Mouse (Mus musculus): ENCODE measurements around the gene Pclo. TPM values are rescaled to one million over a fixed set of nuclear protein-coding genes. Genes with fewer than 3 reads are reported as not detected.

Gene Pclo
- polyA plus RNA-seq, 1 experiment from 2014 or later, result 2.8 TPM

DNA sequence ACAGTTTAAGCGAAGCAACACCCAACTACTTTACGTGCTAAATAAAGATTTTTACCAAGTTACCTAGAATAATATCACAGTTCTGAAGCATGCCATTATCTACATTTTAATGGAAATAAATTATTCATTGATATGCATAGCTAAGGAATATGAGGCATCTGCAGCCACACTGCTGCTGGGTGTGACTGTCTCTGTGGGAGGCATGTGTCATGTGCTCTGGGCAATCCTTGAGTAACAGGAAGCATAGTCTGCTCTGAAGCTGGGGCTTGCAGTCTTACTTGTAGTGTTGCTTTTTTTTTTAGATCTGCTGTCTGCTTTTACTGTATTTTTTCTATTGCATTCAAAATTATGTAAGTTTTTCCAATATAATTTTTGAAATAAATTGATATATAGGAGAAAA, 17.2 kb downstream of the Pclo start:
- no peaks in the 10 kb centered on the region for H3K4me1 ChIP-seq (ENCODE audit: control insufficient read depth, insufficient read depth, low read length)
- ATAC-seq (ENCODE audit: insufficient read depth, low FRiP score, low TSS enrichment) (no peak), DNase-seq (ENCODE audit: low spot score) (no peak)
- no peaks in the 10 kb centered on the region for H3K36me3 ChIP-seq (ENCODE audit: control insufficient read depth, insufficient read depth, low read length)
- H3K4me3 ChIP-seq (ENCODE audit: low read depth, low read length), result no peak overlapping the region
- no peak overlapping the region for H3K9ac ChIP-seq (ENCODE audit: low read length)
- WGBS, result 88% methylated on average over 2 of the region's 2 CpGs
- H3K27ac ChIP-seq (ENCODE audit: low read depth, low read length), result no peak overlapping the region
- H3K27me3 ChIP-seq (ENCODE audit: control insufficient read depth, insufficient read depth, low read length), result no peaks in the 10 kb centered on the region
- H3K9me3 ChIP-seq (ENCODE audit: control insufficient read depth, low read length), result no peaks in the 10 kb centered on the region
- H3K4me2 ChIP-seq (ENCODE audit: low read depth), result no peak overlapping the region

- Histone ChIP-seq H3K27me3 (ENCODE audit: control insufficient read depth, insufficient read depth, low read length) (no peaks in the 10 kb centered on the region), H3K36me3 (ENCODE audit: control insufficient read depth, insufficient read depth, low read length) (no peaks in the 10 kb centered on the region), H3K27ac (ENCODE audit: low read depth, low read length) (no peak overlapping the region), H3K4me3 (ENCODE audit: low read depth, low read length) (no peak overlapping the region), H3K9ac (ENCODE audit: low read length) (no peak overlapping the region), H3K4me2 (ENCODE audit: low read depth) (no peak overlapping the region), H3K4me1 (ENCODE audit: control insufficient read depth, insufficient read depth, low read length) (no peaks in the 10 kb centered on the region), H3K9me3 (ENCODE audit: control insufficient read depth, low read length) (no peaks in the 10 kb centered on the region)
- DNase-seq (ENCODE audit: low spot score) (no peak), ATAC-seq (ENCODE audit: insufficient read depth, low FRiP score, low TSS enrichment) (no peak)
- WGBS, result 76% methylated on average over 6 of the region's 6 CpGs
These were observed 24.6 kb downstream of the Pclo start for GRCm38 (mm10) chr5:14539346-14539745.

- Histone ChIP-seq H3K27ac (ENCODE audit: low read depth, low read length) (no peak overlapping the region), H3K27me3 (ENCODE audit: control insufficient read depth, insufficient read depth, low read length) (no peaks in the 10 kb centered on the region), H3K36me3 (ENCODE audit: control insufficient read depth, insufficient read depth, low read length) (no peaks in the 10 kb centered on the region), H3K9me3 (ENCODE audit: control insufficient read depth, low read length) (no peaks in the 10 kb centered on the region), H3K4me2 (ENCODE audit: low read depth) (no peak overlapping the region), H3K9ac (ENCODE audit: low read length) (no peak overlapping the region), H3K4me1 (ENCODE audit: control insufficient read depth, insufficient read depth, low read length) (no peaks in the 10 kb centered on the region), H3K4me3 (ENCODE audit: low read depth, low read length) (no peak overlapping the region)
- no peak for ATAC-seq (ENCODE audit: insufficient read depth, low FRiP score, low TSS enrichment)
- WGBS, result 76% methylated on average over 13 of the region's 13 CpGs
- DNase-seq (ENCODE audit: low spot score), result no peak
These were observed 25.4 kb downstream of the Pclo start for GRCm38 (mm10) chr5:14539961-14540627.

DNA sequence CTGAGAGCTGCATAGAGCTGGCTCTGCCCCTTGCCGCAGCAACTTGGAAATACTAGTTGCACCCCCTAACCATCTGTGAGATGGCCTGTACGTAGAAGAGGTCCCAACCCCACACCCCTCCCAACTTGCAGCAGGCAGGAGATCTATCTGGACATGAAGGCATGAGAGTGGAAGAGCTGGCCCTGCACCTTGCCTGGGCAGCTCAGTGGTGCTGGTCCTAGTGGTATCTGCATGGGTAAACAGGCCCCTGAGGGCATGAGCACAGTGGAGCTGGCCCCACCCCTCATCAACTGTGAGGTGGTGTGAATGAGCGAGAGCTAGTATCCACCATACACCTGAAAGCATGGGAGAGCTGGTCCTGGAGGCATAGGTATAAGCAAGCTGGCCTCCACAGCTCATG, 60.9 kb downstream of the Pclo start:
- Histone ChIP-seq H3K27me3 (ENCODE audit: control insufficient read depth, insufficient read depth, low read length) (no peaks in the 10 kb centered on the region), H3K27ac (ENCODE audit: low read depth, low read length) (no peak overlapping the region), H3K4me1 (ENCODE audit: control insufficient read depth, insufficient read depth, low read length) (no peaks in the 10 kb centered on the region), H3K9ac (ENCODE audit: low read length) (no peak overlapping the region), H3K4me2 (ENCODE audit: low read depth) (no peak overlapping the region), H3K4me3 (ENCODE audit: low read depth, low read length) (no peak overlapping the region), H3K9me3 (ENCODE audit: control insufficient read depth, low read length) (no peaks in the 10 kb centered on the region), H3K36me3 (ENCODE audit: control insufficient read depth, insufficient read depth, low read length) (no peaks in the 10 kb centered on the region)
- DNase-seq (ENCODE audit: low spot score), result no peak
- WGBS, result 89% methylated on average over 3 of the region's 3 CpGs
- no peak for ATAC-seq (ENCODE audit: insufficient read depth, low FRiP score, low TSS enrichment)

DNA sequence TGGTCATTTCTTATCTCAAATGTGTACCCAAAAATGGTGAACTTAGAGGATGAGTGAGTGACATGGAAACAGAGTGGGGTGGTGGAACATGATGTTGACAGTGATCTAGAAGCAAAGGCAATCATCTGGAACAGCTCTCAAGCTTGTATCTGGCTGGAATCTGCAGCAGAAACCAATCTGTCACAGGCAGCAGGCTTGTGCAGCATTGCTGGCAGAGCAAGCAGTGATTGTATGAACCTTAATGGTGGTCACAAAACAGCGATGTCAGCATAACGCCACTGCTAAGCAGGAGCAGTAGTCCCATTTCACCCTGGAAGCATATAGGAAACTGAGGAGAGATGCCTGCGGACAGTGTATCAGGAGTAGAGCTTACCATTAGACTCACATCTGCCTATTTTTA, 76.8 kb downstream of the Pclo start:
- no peaks in the 10 kb centered on the region for H3K27me3 ChIP-seq (ENCODE audit: control insufficient read depth, insufficient read depth, low read length)
- no peak overlapping the region for H3K9ac ChIP-seq (ENCODE audit: low read length)
- 81% methylated on average over 3 of the region's 3 CpGs for WGBS
- no peak for ATAC-seq (ENCODE audit: insufficient read depth, low FRiP score, low TSS enrichment)
- no peak for DNase-seq (ENCODE audit: low spot score)
- H3K36me3 ChIP-seq (ENCODE audit: control insufficient read depth, insufficient read depth, low read length), result no peaks in the 10 kb centered on the region
- H3K27ac ChIP-seq (ENCODE audit: low read depth, low read length), result no peak overlapping the region
- H3K4me2 ChIP-seq (ENCODE audit: low read depth), result no peak overlapping the region
- H3K9me3 ChIP-seq (ENCODE audit: control insufficient read depth, low read length), result no peaks in the 10 kb centered on the region
- no peak overlapping the region for H3K4me3 ChIP-seq (ENCODE audit: low read depth, low read length)
- H3K4me1 ChIP-seq (ENCODE audit: control insufficient read depth, insufficient read depth, low read length), result no peaks in the 10 kb centered on the region

- no peak for DNase-seq (ENCODE audit: low spot score)
- H3K27ac ChIP-seq (ENCODE audit: low read depth, low read length), result no peak overlapping the region
- H3K4me2 ChIP-seq (ENCODE audit: low read depth), result no peak overlapping the region
- no peaks in the 10 kb centered on the region for H3K4me1 ChIP-seq (ENCODE audit: control insufficient read depth, insufficient read depth, low read length)
- H3K9ac ChIP-seq (ENCODE audit: low read length), result no peak overlapping the region
- no peak for ATAC-seq (ENCODE audit: insufficient read depth, low FRiP score, low TSS enrichment)
- H3K27me3 ChIP-seq (ENCODE audit: control insufficient read depth, insufficient read depth, low read length), result no peaks in the 10 kb centered on the region
- H3K36me3 ChIP-seq (ENCODE audit: control insufficient read depth, insufficient read depth, low read length), result no peaks in the 10 kb centered on the region
- no peaks in the 10 kb centered on the region for H3K9me3 ChIP-seq (ENCODE audit: control insufficient read depth, low read length)
- H3K4me3 ChIP-seq (ENCODE audit: low read depth, low read length), result no peak overlapping the region
- whole genome bisulfite sequencing, result 73% methylated on average over 2 of the region's 2 CpGs
These were observed 80.8 kb downstream of the Pclo start for GRCm38 (mm10) chr5:14595426-14596013.

DNA sequence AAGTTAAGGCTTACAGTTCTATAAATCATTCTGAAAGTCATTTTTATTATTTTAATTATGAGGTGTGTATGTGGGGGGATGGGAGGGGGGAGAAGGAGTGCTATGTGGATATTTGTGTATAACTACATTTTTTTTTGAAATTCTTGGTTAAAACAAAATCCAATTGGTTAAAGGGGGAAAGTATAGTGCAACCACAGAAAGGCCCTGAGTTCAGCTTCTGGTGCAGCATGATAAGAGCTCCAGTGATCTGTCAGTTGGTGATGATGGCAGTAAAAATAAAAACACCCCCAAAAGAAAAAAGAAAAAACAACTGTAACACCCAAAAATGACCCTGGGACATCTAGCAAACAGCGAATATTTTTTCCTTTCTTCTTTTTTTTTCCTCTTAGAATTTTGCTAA, 93.6 kb downstream of the Pclo start:
- H3K4me2 ChIP-seq (ENCODE audit: low read depth), result no peak overlapping the region
- H3K4me1 ChIP-seq (ENCODE audit: control insufficient read depth, insufficient read depth, low read length), result no peaks in the 10 kb centered on the region
- DNase-seq (ENCODE audit: low spot score) (no peak), ATAC-seq (ENCODE audit: insufficient read depth, low FRiP score, low TSS enrichment) (no peak)
- no peak overlapping the region for H3K4me3 ChIP-seq (ENCODE audit: low read depth, low read length)
- H3K36me3 ChIP-seq (ENCODE audit: control insufficient read depth, insufficient read depth, low read length), result no peaks in the 10 kb centered on the region
- no peaks in the 10 kb centered on the region for H3K9me3 ChIP-seq (ENCODE audit: control insufficient read depth, low read length)
- H3K27ac ChIP-seq (ENCODE audit: low read depth, low read length), result no peak overlapping the region
- 68% methylated on average over 1 of the region's 1 CpGs for WGBS
- no peak overlapping the region for H3K9ac ChIP-seq (ENCODE audit: low read length)
- no peaks in the 10 kb centered on the region for H3K27me3 ChIP-seq (ENCODE audit: control insufficient read depth, insufficient read depth, low read length)

GRCm38 (mm10) chr5:14621146-14621545, 106.4 kb downstream of the Pclo start:
- 84% methylated on average over 7 of the region's 7 CpGs for WGBS

GRCm38 (mm10) chr5:14623360-14623759, 108.6 kb downstream of the Pclo start:
- no peaks in the 10 kb centered on the region for H3K9me3 ChIP-seq (ENCODE audit: control insufficient read depth, low read length)
- no peak overlapping the region for H3K27ac ChIP-seq (ENCODE audit: low read depth, low read length)
- no peak overlapping the region for H3K9ac ChIP-seq (ENCODE audit: low read length)
- H3K4me2 ChIP-seq (ENCODE audit: low read depth), result no peak overlapping the region
- no peaks in the 10 kb centered on the region for H3K36me3 ChIP-seq (ENCODE audit: control insufficient read depth, insufficient read depth, low read length)
- H3K27me3 ChIP-seq (ENCODE audit: control insufficient read depth, insufficient read depth, low read length), result no peaks in the 10 kb centered on the region
- WGBS, result 75% methylated on average over 7 of the region's 7 CpGs
- no peak overlapping the region for H3K4me3 ChIP-seq (ENCODE audit: low read depth, low read length)
- no peaks in the 10 kb centered on the region for H3K4me1 ChIP-seq (ENCODE audit: control insufficient read depth, insufficient read depth, low read length)
- DNase-seq (ENCODE audit: low spot score) (no peak), ATAC-seq (ENCODE audit: insufficient read depth, low FRiP score, low TSS enrichment) (no peak)

More at GRCm38 (mm10) chr5:14621146-14621545, 106.4 kb downstream of the Pclo start:
- DNase-seq (ENCODE audit: low spot score) (no peak), ATAC-seq (ENCODE audit: insufficient read depth, low FRiP score, low TSS enrichment) (no peak)
- no peak overlapping the region for H3K27ac ChIP-seq (ENCODE audit: low read depth, low read length)
- no peaks in the 10 kb centered on the region for H3K27me3 ChIP-seq (ENCODE audit: control insufficient read depth, insufficient read depth, low read length)
- H3K4me1 ChIP-seq (ENCODE audit: control insufficient read depth, insufficient read depth, low read length), result no peaks in the 10 kb centered on the region
- no peak overlapping the region for H3K4me3 ChIP-seq (ENCODE audit: low read depth, low read length)
- H3K4me2 ChIP-seq (ENCODE audit: low read depth), result no peak overlapping the region
- H3K9me3 ChIP-seq (ENCODE audit: control insufficient read depth, low read length), result no peaks in the 10 kb centered on the region
- H3K9ac ChIP-seq (ENCODE audit: low read length), result no peak overlapping the region
- H3K36me3 ChIP-seq (ENCODE audit: control insufficient read depth, insufficient read depth, low read length), result no peaks in the 10 kb centered on the region

All from neural tube, embryonic 11.5 days (tissue).